Mouse (Mus musculus): Measurements from ENCODE around the gene Ucma. TPM values are rescaled to one million over a fixed set of nuclear protein-coding genes. Genes with fewer than 3 reads are reported as not detected.

The Ucma gene
- polyA plus RNA-seq, 1 experiment: not detected

- WGBS: 92% methylated on average over 4 of the region's 4 CpGs
Observed at GRCm38 (mm10) chr2:4994436-4994835, 18.5 kb downstream of the Ucma start.

GRCm38 (mm10) chr2:4995646-4996045, 19.7 kb downstream of the Ucma start:
- no peak for TF ChIP-seq CTCF (IDR thresholded peaks at IDR 0.05; ENCODE audit: insufficient read depth, low read depth, low read length)
- Histone ChIP-seq H3K4me1 (ENCODE audit: control insufficient read depth, insufficient read depth, low read length) (no peaks in the 10 kb centered on the region), H3K27ac (ENCODE audit: insufficient read depth, low read depth, low read length) (no peak overlapping the region), H3K4me3 (ENCODE audit: insufficient read depth, low read depth, low read length) (no peak overlapping the region)
- WGBS: 94% methylated on average over 11 of the region's 11 CpGs

More at GRCm38 (mm10) chr2:4994436-4994835, 18.5 kb downstream of the Ucma start:
- H3K4me1 ChIP-seq (ENCODE audit: control insufficient read depth, insufficient read depth, low read length): no peaks in the 10 kb centered on the region
- no peak overlapping the region for H3K4me3 ChIP-seq (ENCODE audit: insufficient read depth, low read depth, low read length)
- TF ChIP-seq CTCF (IDR thresholded peaks at IDR 0.05; ENCODE audit: insufficient read depth, low read depth, low read length) (no peak), POLR2A (IDR thresholded peaks at IDR 0.05; ENCODE audit: insufficient read depth, low read depth, low read length) (no peak)
- no peak overlapping the region for H3K27ac ChIP-seq (ENCODE audit: insufficient read depth, low read depth, low read length)

- H3K4me1 ChIP-seq (ENCODE audit: control insufficient read depth, insufficient read depth, low read length): no peaks in the 10 kb centered on the region
- H3K27ac ChIP-seq (ENCODE audit: insufficient read depth, low read depth, low read length): no peak overlapping the region
- 93% methylated on average over 6 of the region's 6 CpGs for WGBS
- TF ChIP-seq POLR2A (IDR thresholded peaks at IDR 0.05; ENCODE audit: insufficient read depth, low read depth, low read length): no peak
- H3K4me3 ChIP-seq (ENCODE audit: insufficient read depth, low read depth, low read length): no peak overlapping the region
Observed at GRCm38 (mm10) chr2:4996421-4996824, 20.5 kb downstream of the Ucma start.

- Histone ChIP-seq H3K4me3 (ENCODE audit: insufficient read depth, low read depth, low read length) (no peak overlapping the region), H3K27ac (ENCODE audit: insufficient read depth, low read depth, low read length) (no peak overlapping the region), H3K4me1 (ENCODE audit: control insufficient read depth, insufficient read depth, low read length) (no peaks in the 10 kb centered on the region)
- 76% methylated on average over 3 of the region's 3 CpGs for WGBS
- no peak for TF ChIP-seq CTCF (IDR thresholded peaks at IDR 0.05; ENCODE audit: insufficient read depth, low read depth, low read length)
- no peak for TF ChIP-seq POLR2A (IDR thresholded peaks at IDR 0.05; ENCODE audit: insufficient read depth, low read depth, low read length)
Observed at GRCm38 (mm10) chr2:4998905-4999304, 23.0 kb downstream of the Ucma start.

- no peak for TF ChIP-seq POLR2A (IDR thresholded peaks at IDR 0.05; ENCODE audit: insufficient read depth, low read depth, low read length)
- no peak for TF ChIP-seq CTCF (IDR thresholded peaks at IDR 0.05; ENCODE audit: insufficient read depth, low read depth, low read length)
- WGBS: 94% methylated on average over 6 of the region's 6 CpGs
- Histone ChIP-seq H3K4me3 (ENCODE audit: insufficient read depth, low read depth, low read length) (no peak overlapping the region), H3K27ac (ENCODE audit: insufficient read depth, low read depth, low read length) (no peak overlapping the region), H3K4me1 (ENCODE audit: control insufficient read depth, insufficient read depth, low read length) (no peaks in the 10 kb centered on the region)
Observed at GRCm38 (mm10) chr2:5001266-5001665, 25.3 kb downstream of the Ucma start.

- Histone ChIP-seq H3K4me1 (ENCODE audit: control insufficient read depth, insufficient read depth, low read length) (0 out of 2 replicates have a peak, but pooled peaks cover 3% of the 10 kb centered on the region), H3K4me3 (ENCODE audit: insufficient read depth, low read depth, low read length) (no peak overlapping the region), H3K27ac (ENCODE audit: insufficient read depth, low read depth, low read length) (no peak overlapping the region)
- 36% methylated on average over 4 of the region's 4 CpGs for WGBS
- TF ChIP-seq POLR2A (IDR thresholded peaks at IDR 0.05; ENCODE audit: insufficient read depth, low read depth, low read length) (no peak), CTCF (IDR thresholded peaks at IDR 0.05; ENCODE audit: insufficient read depth, low read depth, low read length) (no peak)
Observed at GRCm38 (mm10) chr2:5007107-5007506, 31.2 kb downstream of the Ucma start.

- TF ChIP-seq POLR2A (IDR thresholded peaks at IDR 0.05; ENCODE audit: insufficient read depth, low read depth, low read length): no peak
- no peak for TF ChIP-seq CTCF (IDR thresholded peaks at IDR 0.05; ENCODE audit: insufficient read depth, low read depth, low read length)
- Histone ChIP-seq H3K4me3 (ENCODE audit: insufficient read depth, low read depth, low read length) (peak overlapping the region; percentile 71), H3K4me1 (ENCODE audit: control insufficient read depth, insufficient read depth, low read length) (peaks cover under 1% of the 10 kb centered on the region; the same call in 1 of the 2 replicates), H3K27ac (ENCODE audit: insufficient read depth, low read depth, low read length) (no peak overlapping the region)
- 11% methylated on average over 8 of the region's 8 CpGs for WGBS
Observed at GRCm38 (mm10) chr2:5011898-5012490, 36.1 kb downstream of the Ucma start.

GRCm38 (mm10) chr2:5012491-5013324, 36.8 kb downstream of the Ucma start, which contains the start of gene Mcm10:
TSS of gene Mcm10 (minus strand) at chr2:5012791.
- peak within 1 kb of the TSS; percentile 71 for H3K4me3 ChIP-seq (ENCODE audit: insufficient read depth, low read depth, low read length)
- H3K27ac ChIP-seq (ENCODE audit: insufficient read depth, low read depth, low read length): no peak within 1 kb of the TSS
- TF ChIP-seq POLR2A (IDR thresholded peaks at IDR 0.05; ENCODE audit: insufficient read depth, low read depth, low read length) (no peak), CTCF (IDR thresholded peaks at IDR 0.05; ENCODE audit: insufficient read depth, low read depth, low read length) (no peak)
- 2% methylated on average over 32 of the region's 32 CpGs for WGBS
- H3K4me1 ChIP-seq (ENCODE audit: control insufficient read depth, insufficient read depth, low read length): no peaks in the 10 kb centered on the region; the same call in 1 of the 2 replicates

GRCm38 (mm10) chr2:5014616-5015015, 38.7 kb downstream of the Ucma start:
- TF ChIP-seq CTCF (IDR thresholded peaks at IDR 0.05; ENCODE audit: insufficient read depth, low read depth, low read length) (no peak), POLR2A (IDR thresholded peaks at IDR 0.05; ENCODE audit: insufficient read depth, low read depth, low read length) (no peak)
- WGBS: 79% methylated on average over 7 of the region's 7 CpGs
- Histone ChIP-seq H3K4me1 (ENCODE audit: control insufficient read depth, insufficient read depth, low read length) (peaks cover 2% of the 10 kb centered on the region; the same call in 1 of the 2 replicates), H3K27ac (ENCODE audit: insufficient read depth, low read depth, low read length) (no peak overlapping the region), H3K4me3 (ENCODE audit: insufficient read depth, low read depth, low read length) (no peak overlapping the region)
